Mouse (Mus musculus): ENCODE measurements around the gene Apex1. TPM values are rescaled to one million over a fixed set of nuclear protein-coding genes. Genes with fewer than 3 reads are reported as not detected.
A peak's percentile ranks its signal among the peaks of the same experiment; 100 is the strongest.
"Not testable (repeated sequence)": the region's sequence is repeated elsewhere in the genome, so short reads cannot be mapped to it uniquely, and the experiment has no call there.

Apex1 gene
- polyA plus RNA-seq, 1 experiment from 2014 or later, result 486 TPM

DNA sequence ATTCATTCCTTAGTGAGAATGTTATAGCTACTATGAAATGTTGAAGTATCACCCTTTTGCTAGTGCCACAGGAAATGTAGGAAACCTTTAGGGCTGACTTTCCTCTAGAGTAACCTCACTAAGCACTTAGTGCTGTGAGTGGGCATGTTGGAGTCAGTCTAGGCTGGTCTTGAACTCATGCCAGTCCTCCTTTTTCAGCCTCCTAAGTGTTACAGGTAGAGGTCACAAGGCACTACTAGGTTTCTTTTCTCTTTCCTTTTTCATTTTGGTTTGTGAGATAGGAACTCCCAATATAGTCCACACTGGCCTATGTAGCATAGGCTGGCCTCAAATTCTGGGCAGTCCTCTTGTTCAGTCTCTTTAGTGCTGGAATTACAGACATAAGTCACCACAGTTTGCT is 29.4 kb upstream of the Apex1 start:
- no peak overlapping the region for H3K4me2 ChIP-seq (ENCODE audit: low read depth, low read length)
- no peaks in the 10 kb centered on the region for H3K36me3 ChIP-seq (replicated peaks; ENCODE audit: control insufficient read depth, insufficient read depth, low read depth, low read length)
- DNase-seq (ENCODE audit: low spot score) (no peak), ATAC-seq (replicated peaks; ENCODE audit: insufficient number of reproducible peaks, low FRiP score, low TSS enrichment, low read depth) (no peak)
- no peak overlapping the region for H3K4me3 ChIP-seq (ENCODE audit: low read depth, low read length)
- no peaks in the 10 kb centered on the region for H3K4me1 ChIP-seq (ENCODE audit: control insufficient read depth, insufficient read depth, low read length)
- no peak overlapping the region for H3K9ac ChIP-seq (replicated peaks; ENCODE audit: low read length)
- H3K9me3 ChIP-seq (replicated peaks; ENCODE audit: control insufficient read depth, low read length), result no peaks in the 10 kb centered on the region
- H3K27me3 ChIP-seq (ENCODE audit: control insufficient read depth, insufficient read depth, low read length), result no peaks in the 10 kb centered on the region
- no peak overlapping the region for H3K27ac ChIP-seq (replicated peaks; ENCODE audit: low read depth, low read length)

DNA sequence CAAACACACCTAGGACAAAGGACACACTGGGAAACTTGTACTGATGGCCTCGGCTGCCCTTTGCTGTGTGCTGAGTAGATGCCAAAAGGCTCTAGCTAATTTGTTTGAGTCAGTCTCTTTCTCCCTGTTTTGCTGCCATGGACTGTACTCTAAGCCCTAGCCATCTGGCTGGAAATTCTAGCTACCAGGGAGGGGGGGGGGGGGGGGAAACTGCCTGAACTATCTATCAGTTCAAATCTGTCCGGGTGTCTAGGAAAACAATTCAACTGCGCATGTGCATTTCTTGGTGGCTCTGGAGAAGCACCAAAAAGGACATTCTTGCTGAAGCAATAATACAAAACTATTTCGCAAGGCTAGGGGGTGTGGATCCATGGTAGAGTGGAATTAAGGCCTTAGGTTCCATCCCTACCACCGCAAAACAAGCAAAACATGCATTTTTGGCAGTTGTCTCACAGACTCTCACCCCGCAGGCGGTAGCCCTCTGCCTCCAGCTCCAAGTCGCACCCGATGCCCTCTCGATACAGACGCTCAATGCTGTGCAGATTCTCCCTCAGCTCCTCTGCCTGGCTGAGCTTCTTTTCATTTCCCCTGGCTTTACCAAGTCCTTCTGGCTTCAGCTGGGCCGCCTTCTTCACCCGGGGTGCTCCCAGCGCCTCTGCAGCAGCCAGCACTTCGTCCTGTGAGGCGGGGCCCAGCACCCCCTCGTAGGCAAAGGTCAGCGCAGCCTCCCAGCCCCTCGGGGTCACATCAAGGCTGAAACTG is 28.6 kb upstream of the Apex1 start:
- peak overlapping the region; percentile 32 for H3K4me3 ChIP-seq (ENCODE audit: low read depth, low read length)
- H3K27ac ChIP-seq (replicated peaks; ENCODE audit: low read depth, low read length), result no peak overlapping the region
- ATAC-seq (replicated peaks; ENCODE audit: insufficient number of reproducible peaks, low FRiP score, low TSS enrichment, low read depth), result 0 out of 2 replicates have a peak, but pooled peaks have one; percentile 7
- no peaks in the 10 kb centered on the region for H3K4me1 ChIP-seq (ENCODE audit: control insufficient read depth, insufficient read depth, low read length)
- no peaks in the 10 kb centered on the region for H3K27me3 ChIP-seq (ENCODE audit: control insufficient read depth, insufficient read depth, low read length)
- no peaks in the 10 kb centered on the region for H3K36me3 ChIP-seq (replicated peaks; ENCODE audit: control insufficient read depth, insufficient read depth, low read depth, low read length)
- peak overlapping the region; percentile 71 for H3K4me2 ChIP-seq (ENCODE audit: low read depth, low read length)
- H3K9ac ChIP-seq (replicated peaks; ENCODE audit: low read length), result peak overlapping the region; percentile 39
- peak; percentile 9 for DNase-seq (ENCODE audit: low spot score)
- H3K9me3 ChIP-seq (replicated peaks; ENCODE audit: control insufficient read depth, low read length), result no peaks in the 10 kb centered on the region
- WGBS, result 17% methylated on average over 19 of the region's 19 CpGs

DNA sequence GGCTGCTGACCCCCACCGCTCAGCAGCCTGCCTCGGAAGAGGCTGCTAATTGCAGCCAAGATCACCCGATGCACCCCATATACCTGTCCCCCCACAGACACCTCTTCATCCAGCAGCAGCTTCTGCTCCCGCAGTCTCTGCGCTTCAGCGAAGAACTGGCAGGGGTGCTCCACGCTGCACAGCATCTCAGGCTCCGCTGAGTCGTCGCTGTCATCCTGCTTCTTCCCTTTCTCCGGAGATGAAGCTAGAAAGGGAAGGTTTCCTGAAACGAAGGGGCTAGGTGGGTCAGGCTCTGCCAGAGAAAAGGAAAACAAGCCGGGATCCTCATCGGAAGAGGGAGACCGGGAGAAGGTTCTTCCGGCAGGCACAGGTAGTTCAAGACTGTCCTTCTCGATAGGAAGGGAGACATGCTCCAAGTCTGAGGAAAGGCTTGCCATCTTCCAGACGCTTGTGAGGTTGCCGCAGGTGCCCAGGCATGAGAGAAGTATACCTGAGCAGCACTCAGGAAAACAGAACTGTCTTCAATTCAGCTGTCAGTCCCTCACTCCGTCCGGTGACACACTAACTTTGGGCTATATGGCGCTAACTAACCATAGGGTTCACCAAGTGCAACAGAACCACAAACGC is 27.9 kb upstream of the Apex1 start:
- Histone ChIP-seq H3K4me2 (ENCODE audit: low read depth, low read length) (peak overlapping the region; percentile 71), H3K36me3 (replicated peaks; ENCODE audit: control insufficient read depth, insufficient read depth, low read depth, low read length) (no peaks in the 10 kb centered on the region), H3K9ac (replicated peaks; ENCODE audit: low read length) (peak overlapping the region; percentile 39), H3K9me3 (replicated peaks; ENCODE audit: control insufficient read depth, low read length) (no peaks in the 10 kb centered on the region), H3K27ac (replicated peaks; ENCODE audit: low read depth, low read length) (no peak overlapping the region), H3K27me3 (ENCODE audit: control insufficient read depth, insufficient read depth, low read length) (no peaks in the 10 kb centered on the region), H3K4me3 (ENCODE audit: low read depth, low read length) (peak overlapping the region; percentile 32), H3K4me1 (ENCODE audit: control insufficient read depth, insufficient read depth, low read length) (no peaks in the 10 kb centered on the region)
- ATAC-seq (replicated peaks; ENCODE audit: insufficient number of reproducible peaks, low FRiP score, low TSS enrichment, low read depth) (0 out of 2 replicates have a peak, but pooled peaks have one; percentile 35), DNase-seq (ENCODE audit: low spot score) (no peak)
- WGBS, result 15% methylated on average over 23 of the region's 23 CpGs

DNA sequence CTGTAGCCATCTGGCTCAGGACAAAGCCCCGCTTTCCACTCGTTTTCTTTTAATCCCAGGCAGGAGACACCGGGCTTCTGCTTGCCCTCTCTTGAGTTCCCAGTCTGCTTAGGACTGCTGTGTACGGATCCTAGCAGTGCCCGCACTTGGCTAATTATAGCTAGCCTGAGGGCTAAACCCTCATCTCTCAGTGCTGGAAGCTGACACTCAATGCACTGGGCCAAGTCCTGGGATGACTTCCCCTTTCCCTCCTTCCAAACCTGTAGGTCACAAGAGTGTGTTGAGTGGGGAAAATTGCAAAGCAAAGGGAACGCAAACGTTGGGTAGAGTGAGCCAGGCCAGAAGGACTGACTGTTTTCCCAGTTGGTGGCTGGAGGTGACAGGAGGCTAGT is 27.4 kb upstream of the Apex1 start, which contains the start of gene Klhl33:
Gene Klhl33, minus strand, starts transcription at position 134 of the 392 bp plus-strand sequence.
- Histone ChIP-seq H3K4me3 (ENCODE audit: low read depth, low read length) (peak within 1 kb of the TSS; percentile 32), H3K4me2 (ENCODE audit: low read depth, low read length) (peak within 1 kb of the TSS; percentile 71), H3K9ac (replicated peaks; ENCODE audit: low read length) (peak within 1 kb of the TSS; percentile 39), H3K27ac (replicated peaks; ENCODE audit: low read depth, low read length) (no peak within 1 kb of the TSS), H3K27me3 (ENCODE audit: control insufficient read depth, insufficient read depth, low read length) (no peaks in the 10 kb centered on the region), H3K36me3 (replicated peaks; ENCODE audit: control insufficient read depth, insufficient read depth, low read depth, low read length) (no peaks in the 10 kb centered on the region), H3K4me1 (ENCODE audit: control insufficient read depth, insufficient read depth, low read length) (no peaks in the 10 kb centered on the region), H3K9me3 (replicated peaks; ENCODE audit: control insufficient read depth, low read length) (no peaks in the 10 kb centered on the region)
- no peak for ATAC-seq (replicated peaks; ENCODE audit: insufficient number of reproducible peaks, low FRiP score, low TSS enrichment, low read depth)
- WGBS, result 32% methylated on average over 7 of the region's 7 CpGs
- no peak for DNase-seq (ENCODE audit: low spot score)

DNA sequence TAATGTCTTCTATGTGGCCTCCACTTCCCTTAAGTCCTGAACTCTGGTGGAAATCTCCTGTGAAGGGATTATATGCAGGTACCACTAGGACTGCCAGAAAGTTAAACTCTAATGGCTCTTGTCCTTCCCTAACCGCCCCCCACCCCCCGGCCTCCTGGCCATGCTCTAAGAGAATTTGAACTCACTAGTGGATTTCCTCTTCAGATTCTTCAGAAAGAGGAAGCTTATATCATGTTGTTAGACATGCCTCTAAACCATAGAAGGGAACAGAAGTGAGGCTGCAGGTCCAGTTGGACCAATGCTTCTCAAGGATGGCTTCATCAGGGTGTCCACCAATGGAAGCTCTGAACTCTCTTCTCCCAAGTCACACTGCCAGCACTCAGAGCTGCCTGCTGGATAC is 26.8 kb upstream of the Apex1 start:
- not testable (repeated sequence) for ATAC-seq (replicated peaks; ENCODE audit: insufficient number of reproducible peaks, low FRiP score, low TSS enrichment, low read depth); H3K4me3 ChIP-seq (ENCODE audit: low read depth, low read length); H3K4me1 ChIP-seq (ENCODE audit: control insufficient read depth, insufficient read depth, low read length); DNase-seq (ENCODE audit: low spot score); H3K9ac ChIP-seq (replicated peaks; ENCODE audit: low read length); H3K27ac ChIP-seq (replicated peaks; ENCODE audit: low read depth, low read length); H3K4me2 ChIP-seq (ENCODE audit: low read depth, low read length); H3K9me3 ChIP-seq (replicated peaks; ENCODE audit: control insufficient read depth, low read length); H3K36me3 ChIP-seq (replicated peaks; ENCODE audit: control insufficient read depth, insufficient read depth, low read depth, low read length); H3K27me3 ChIP-seq (ENCODE audit: control insufficient read depth, insufficient read depth, low read length)
- WGBS, result 89% methylated on average over 2 of the region's 2 CpGs

DNA sequence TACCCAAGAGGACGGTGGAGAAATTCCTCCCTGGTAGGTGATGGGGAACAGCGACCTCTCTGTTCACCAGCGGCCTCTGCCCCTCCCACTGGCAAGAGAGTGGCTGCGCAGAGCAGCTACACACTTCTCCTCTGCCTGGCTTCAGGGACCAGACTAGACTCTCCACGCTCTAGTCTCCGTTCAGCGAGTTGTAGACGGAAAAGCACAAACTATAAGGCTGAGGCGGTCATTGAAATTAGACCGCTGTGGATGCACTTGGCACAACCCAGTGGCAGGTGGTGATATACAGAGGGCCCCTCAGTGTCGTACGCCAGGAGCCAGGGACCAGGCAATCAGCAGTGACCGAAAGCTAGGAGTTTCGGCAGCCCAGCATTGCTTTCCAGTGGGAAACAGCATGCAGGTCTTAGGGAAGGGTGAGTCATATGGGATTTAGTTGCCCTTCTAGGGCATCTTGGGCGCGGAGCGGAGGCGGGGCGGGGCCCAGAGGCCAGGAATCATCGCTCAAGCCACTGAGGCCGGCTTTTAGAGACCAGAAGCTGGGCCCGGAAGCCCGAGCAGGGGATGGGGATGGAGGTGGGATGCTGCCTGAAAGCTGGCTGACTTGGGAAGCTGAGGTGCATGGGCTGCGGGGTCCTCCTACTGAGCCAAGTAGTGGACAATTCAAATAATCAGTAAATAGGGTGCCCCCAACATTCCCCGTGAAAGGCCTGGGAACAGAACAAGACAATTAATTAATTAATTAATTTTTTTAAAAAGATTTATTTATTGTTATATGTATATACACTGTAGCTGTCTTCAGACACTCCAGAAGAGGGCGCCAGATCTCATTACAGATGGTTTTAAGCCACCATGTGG is 20.6 kb upstream of the Apex1 start:
- H3K27me3 ChIP-seq (ENCODE audit: control insufficient read depth, insufficient read depth, low read length), result no peaks in the 10 kb centered on the region
- H3K4me2 ChIP-seq (ENCODE audit: low read depth, low read length), result peak overlapping the region; percentile 70
- DNase-seq (ENCODE audit: low spot score) (peak; percentile 71), ATAC-seq (replicated peaks; ENCODE audit: insufficient number of reproducible peaks, low FRiP score, low TSS enrichment, low read depth) (peak; percentile 82)
- no peaks in the 10 kb centered on the region for H3K36me3 ChIP-seq (replicated peaks; ENCODE audit: control insufficient read depth, insufficient read depth, low read depth, low read length)
- H3K9me3 ChIP-seq (replicated peaks; ENCODE audit: control insufficient read depth, low read length), result no peaks in the 10 kb centered on the region
- H3K4me3 ChIP-seq (ENCODE audit: low read depth, low read length), result peak overlapping the region; percentile 35
- H3K4me1 ChIP-seq (ENCODE audit: control insufficient read depth, insufficient read depth, low read length), result no peaks in the 10 kb centered on the region
- peak overlapping the region; percentile 65 for H3K9ac ChIP-seq (replicated peaks; ENCODE audit: low read length)
- 3% methylated on average over 26 of the region's 26 CpGs for WGBS
- H3K27ac ChIP-seq (replicated peaks; ENCODE audit: low read depth, low read length), result no peak overlapping the region

DNA sequence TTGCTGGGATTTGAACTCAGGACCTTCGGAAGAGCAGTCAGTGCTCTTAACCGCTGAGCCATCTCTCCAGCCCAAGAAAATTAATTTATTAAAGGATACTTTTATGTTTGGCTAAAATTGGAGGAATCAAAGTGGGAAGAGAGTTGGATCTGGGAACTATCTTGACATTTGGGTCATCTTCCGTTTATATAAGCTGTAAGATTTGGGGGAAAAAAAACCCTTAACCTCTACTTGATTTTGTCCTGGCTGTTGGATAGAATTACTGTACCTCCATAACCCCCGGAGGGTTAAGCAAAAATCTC is 20.0 kb upstream of the Apex1 start:
- no peak overlapping the region for H3K4me2 ChIP-seq (ENCODE audit: low read depth, low read length)
- H3K27ac ChIP-seq (replicated peaks; ENCODE audit: low read depth, low read length), result no peak overlapping the region
- H3K9me3 ChIP-seq (replicated peaks; ENCODE audit: control insufficient read depth, low read length), result no peaks in the 10 kb centered on the region
- no peak overlapping the region for H3K4me3 ChIP-seq (ENCODE audit: low read depth, low read length)
- H3K4me1 ChIP-seq (ENCODE audit: control insufficient read depth, insufficient read depth, low read length), result no peaks in the 10 kb centered on the region
- DNase-seq (ENCODE audit: low spot score) (no peak), ATAC-seq (replicated peaks; ENCODE audit: insufficient number of reproducible peaks, low FRiP score, low TSS enrichment, low read depth) (no peak)
- H3K9ac ChIP-seq (replicated peaks; ENCODE audit: low read length), result no peak overlapping the region
- no peaks in the 10 kb centered on the region for H3K27me3 ChIP-seq (ENCODE audit: control insufficient read depth, insufficient read depth, low read length)
- no peaks in the 10 kb centered on the region for H3K36me3 ChIP-seq (replicated peaks; ENCODE audit: control insufficient read depth, insufficient read depth, low read depth, low read length)
- WGBS, result 83% methylated on average over 4 of the region's 4 CpGs

DNA sequence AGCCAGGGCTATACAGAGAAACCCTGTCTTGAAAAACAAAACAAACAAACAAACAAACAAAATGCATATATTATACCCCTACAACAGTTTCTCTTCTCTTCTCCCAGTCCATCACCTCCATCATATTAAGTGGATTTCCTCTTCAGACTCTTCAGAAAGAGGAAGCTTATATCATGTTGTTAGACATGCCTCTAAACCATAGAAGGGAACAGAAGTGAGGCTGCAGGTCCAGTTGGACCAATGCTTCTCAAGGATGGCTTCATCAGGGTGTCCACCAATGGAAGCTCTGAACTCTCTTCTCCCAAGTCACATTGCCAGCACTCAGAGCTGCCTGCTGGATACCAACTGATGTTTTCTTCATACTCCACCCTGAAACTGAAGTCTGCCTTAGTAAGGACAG is 19.4 kb upstream of the Apex1 start:
- H3K4me2 ChIP-seq (ENCODE audit: low read depth, low read length); H3K27me3 ChIP-seq (ENCODE audit: control insufficient read depth, insufficient read depth, low read length); DNase-seq (ENCODE audit: low spot score); H3K4me1 ChIP-seq (ENCODE audit: control insufficient read depth, insufficient read depth, low read length); H3K4me3 ChIP-seq (ENCODE audit: low read depth, low read length); H3K36me3 ChIP-seq (replicated peaks; ENCODE audit: control insufficient read depth, insufficient read depth, low read depth, low read length); H3K9ac ChIP-seq (replicated peaks; ENCODE audit: low read length); ATAC-seq (replicated peaks; ENCODE audit: insufficient number of reproducible peaks, low FRiP score, low TSS enrichment, low read depth); H3K27ac ChIP-seq (replicated peaks; ENCODE audit: low read depth, low read length); H3K9me3 ChIP-seq (replicated peaks; ENCODE audit: control insufficient read depth, low read length): not testable (repeated sequence)
